Mouse (Mus musculus) heart, embryonic 14.5 days (tissue): ENCODE measurements at regions not wholly inside any gene's neighbourhood (a gene's known extent, or its start where the extent isn't known, plus 50 kb on each side); places are given as distances from the start of the nearest gene placed in this dataset.

Source experiments
- ATAC-seq: fragments of 200-750 bp; cut with Nextera tagmentation; 2 replicates; pipeline ENCODE4 v1.8.0; 2017; ENCODE audit warnings: low read depth, moderate TSS enrichment; ENCODE audit not compliant: insufficient number of reproducible peaks, insufficient read depth, low FRiP score
- H3K27ac ChIP-seq, 2 experiments: fragments of 200-500 bp in 1 of 2; fragments of 300-500 bp in 1 of 2; sonication (generic) in 1 of 2; replicated peaks in 1 of 2; 2 replicates each; pipeline ENCODE4 v1.5.1; 2012 to 2014; ENCODE audit warnings: low read depth in 2 of 2, low read length in 2 of 2, control low read depth in 1 of 2, mild to moderate bottlenecking in 1 of 2, mixed read lengths in 1 of 2; ENCODE audit not compliant: control insufficient read depth in 1 of 2, insufficient read depth in 1 of 2
- H3K27me3 ChIP-seq: fragments of 300-500 bp; sonication (generic); 2 replicates; pipeline ENCODE4 v1.6.1; 2014; ENCODE audit warnings: mild to moderate bottlenecking, low read length, control low read depth; ENCODE audit not compliant: control insufficient read depth, insufficient read depth
- H3K36me3 ChIP-seq: fragments of 300-500 bp; sonication (generic); 2 replicates; pipeline ENCODE4 v1.6.1; 2014; ENCODE audit warnings: mild to moderate bottlenecking, control low read depth, low read length, mixed read lengths; ENCODE audit not compliant: control insufficient read depth, insufficient read depth
- H3K4me1 ChIP-seq, 2 experiments: fragments of 200-500 bp in 1 of 2; fragments of 300-500 bp in 1 of 2; sonication (generic) in 1 of 2; 2 replicates each; pipeline ENCODE4 v1.6.1; 2012 to 2014; ENCODE audit warnings: low read length in 2 of 2, control low read depth in 1 of 2, mixed read lengths in 1 of 2; ENCODE audit not compliant: control insufficient read depth in 2 of 2, insufficient read depth in 2 of 2
- H3K4me2 ChIP-seq: fragments of 300-500 bp; sonication (generic); 2 replicates; pipeline ENCODE4 v1.6.1; 2014; ENCODE audit warnings: mild to moderate bottlenecking, low read length
- H3K4me3 ChIP-seq, 2 experiments: fragments of 200-500 bp in 1 of 2; fragments of 300-500 bp in 1 of 2; sonication (generic) in 1 of 2; 2 replicates each; pipeline ENCODE4 v1.5.1; 2012 to 2014; ENCODE audit warnings: low read length in 2 of 2, mild to moderate bottlenecking in 2 of 2, control low read depth in 1 of 2, low read depth in 1 of 2, moderate library complexity in 1 of 2; ENCODE audit not compliant: control insufficient read depth in 1 of 2, insufficient read depth in 1 of 2
- H3K9ac ChIP-seq: fragments of 300-500 bp; sonication (generic); 2 replicates; pipeline ENCODE4 v1.6.1; 2014; ENCODE audit warnings: mild to moderate bottlenecking, low read length
- H3K9me3 ChIP-seq: fragments of 300-500 bp; sonication (generic); 2 replicates; pipeline ENCODE4 v1.6.1; 2016; ENCODE audit warnings: low read length, control low read depth; ENCODE audit not compliant: control insufficient read depth
- WGBS: fragments of 180-500 bp; shearing (Covaris S2); extraction: QIAGEN DNeasy Blood & Tissue Kit; methylation state at CpG from one replicate; pipeline ENCODE4 v1.1.7; 2014; 5-methylcytosine and 5-hydroxymethylcytosine counted together

DNA sequence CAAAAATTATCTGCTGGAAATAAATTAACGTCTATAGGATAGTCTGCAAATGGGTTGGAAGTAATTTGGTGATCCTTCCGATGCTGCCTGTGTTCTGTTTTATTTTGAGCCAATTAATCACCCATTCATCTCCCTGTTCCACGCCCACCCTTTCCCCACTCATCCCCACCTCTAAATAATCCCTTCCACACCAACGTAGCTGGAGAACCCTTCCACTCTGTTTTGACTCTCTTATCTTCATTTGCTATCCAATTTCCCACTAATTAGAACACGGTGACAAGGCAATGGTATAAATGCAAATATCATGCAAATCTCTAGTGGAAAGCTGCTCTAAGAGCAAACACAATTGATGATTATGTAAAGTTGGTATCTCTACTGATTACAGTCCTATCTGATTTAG, 399.3 kb upstream of the Tenm3 start:
- WGBS: 60% methylated on average over 5 of the region's 5 CpGs
- Histone ChIP-seq H3K9ac (no peak overlapping the region), H3K36me3 (no peaks in the 10 kb centered on the region), H3K27ac (no peak overlapping the region), H3K4me2 (no peak overlapping the region), H3K27me3 (no peaks in the 10 kb centered on the region), H3K4me1 (no peaks in the 10 kb centered on the region), H3K9me3 (no peaks in the 10 kb centered on the region), H3K4me3 (no peak overlapping the region)
- ATAC-seq: no peak

DNA sequence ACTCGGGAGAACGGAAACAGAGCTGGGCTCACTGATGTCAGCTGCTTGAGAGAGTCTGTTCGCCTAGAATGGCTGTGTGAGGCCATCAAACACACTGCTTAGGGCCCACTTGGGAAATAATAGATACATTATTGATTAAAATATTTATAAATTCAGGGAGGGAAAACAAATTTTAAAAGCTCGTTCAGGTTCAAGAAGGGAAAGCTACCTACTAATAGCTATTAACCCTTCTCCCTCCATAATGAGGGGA, 393.0 kb upstream of the Tenm3 start:
- Histone ChIP-seq H3K4me3 (no peak overlapping the region), H3K4me2 (no peak overlapping the region), H3K9me3 (no peaks in the 10 kb centered on the region), H3K27me3 (no peaks in the 10 kb centered on the region), H3K36me3 (no peaks in the 10 kb centered on the region), H3K4me1 (no peaks in the 10 kb centered on the region), H3K9ac (no peak overlapping the region), H3K27ac (no peak overlapping the region)
- ATAC-seq: no peak
- 67% methylated on average over 4 of the region's 4 CpGs for WGBS

DNA sequence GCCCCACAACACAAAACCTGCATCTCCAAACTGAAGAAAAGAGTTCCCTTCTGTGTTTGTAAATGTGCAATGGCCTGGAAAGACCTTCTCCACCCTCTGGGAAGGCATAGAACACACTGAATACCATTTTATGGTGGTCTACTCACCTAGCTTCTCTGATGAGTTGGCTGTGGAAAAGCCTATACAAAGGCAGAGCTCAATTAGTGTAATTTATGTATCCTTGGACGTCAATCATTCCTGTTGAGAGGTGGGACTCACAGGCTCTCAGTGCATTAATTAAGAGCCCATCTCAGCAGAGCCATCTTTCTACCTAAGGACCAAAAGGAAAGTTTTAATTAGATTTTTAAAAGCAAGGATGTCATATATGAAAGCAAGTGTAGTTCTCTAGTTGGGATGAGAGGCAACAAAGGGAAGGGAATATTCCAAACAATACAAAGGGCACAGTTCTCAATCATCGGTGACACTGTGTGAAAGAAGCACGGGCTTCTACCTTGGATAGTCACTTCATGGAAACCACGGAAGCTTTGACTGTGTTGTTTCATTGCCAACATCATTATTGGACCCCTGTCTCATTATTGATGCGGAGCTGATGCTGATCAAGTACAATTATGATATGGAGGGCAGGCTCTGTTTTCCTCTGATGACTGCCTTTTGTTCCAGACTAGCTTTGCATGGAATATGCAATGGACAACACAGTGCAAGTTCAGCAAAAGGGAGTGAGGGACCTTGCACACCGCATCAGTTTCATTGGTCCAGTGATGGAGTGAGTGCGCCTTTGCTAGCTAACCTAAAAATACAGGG, 392.5 kb upstream of the Tenm3 start:
- no peak for ATAC-seq
- WGBS: 86% methylated on average over 7 of the region's 7 CpGs
- H3K4me2 ChIP-seq: no peak overlapping the region
- no peaks in the 10 kb centered on the region for H3K9me3 ChIP-seq
- no peaks in the 10 kb centered on the region for H3K27me3 ChIP-seq
- no peaks in the 10 kb centered on the region for H3K36me3 ChIP-seq
- H3K27ac ChIP-seq: no peak overlapping the region
- no peak overlapping the region for H3K9ac ChIP-seq
- H3K4me1 ChIP-seq: no peaks in the 10 kb centered on the region
- no peak overlapping the region for H3K4me3 ChIP-seq

DNA sequence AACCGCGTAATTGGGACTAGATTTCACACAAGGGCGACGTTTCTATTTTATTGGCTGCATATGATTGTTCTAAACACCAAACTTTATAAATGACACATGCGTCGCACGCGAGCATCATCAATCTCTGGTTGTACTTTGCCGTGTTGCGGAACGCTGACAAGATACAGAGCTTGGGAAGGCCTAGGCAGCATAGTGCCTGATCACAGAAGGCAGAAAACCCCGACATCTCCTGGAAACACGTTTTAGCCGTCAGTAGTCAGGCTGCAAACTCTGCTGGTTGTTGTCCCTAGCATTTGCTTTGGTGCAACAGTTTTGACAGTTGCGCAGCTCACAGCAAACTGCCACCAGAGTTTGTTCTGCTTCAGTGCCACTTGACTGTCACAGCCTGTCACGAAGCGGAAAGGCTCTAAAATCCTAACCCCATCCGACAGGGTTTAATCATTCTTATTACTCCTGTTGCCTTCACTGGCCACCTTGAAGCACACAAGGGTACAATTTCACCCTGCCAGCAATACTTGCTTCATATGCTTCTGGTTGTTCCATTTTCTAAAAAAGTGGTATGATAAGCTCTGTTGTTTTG, 380.2 kb upstream of the Tenm3 start:
- H3K27ac ChIP-seq: no peak overlapping the region
- no peak for ATAC-seq
- WGBS: 79% methylated on average over 18 of the region's 18 CpGs

DNA sequence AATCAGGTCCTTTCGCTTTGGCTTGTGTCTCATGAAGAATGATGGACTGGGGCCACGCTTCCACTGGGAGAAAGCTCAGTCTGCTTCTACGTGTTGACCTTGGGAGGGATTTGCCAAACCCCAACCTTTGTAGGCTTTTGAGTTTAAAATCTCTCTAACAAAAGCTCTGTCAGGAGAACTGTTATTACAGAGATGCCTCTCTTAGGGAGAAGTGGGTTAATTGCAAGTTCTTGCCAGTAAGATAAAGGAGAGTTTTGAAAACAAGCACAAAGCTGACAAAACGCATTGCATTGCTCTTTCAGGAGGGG, 351.5 kb upstream of the Tenm3 start:
- H3K27ac ChIP-seq: no peak overlapping the region
- no peaks in the 10 kb centered on the region for H3K27me3 ChIP-seq
- H3K36me3 ChIP-seq: no peaks in the 10 kb centered on the region
- no peak for ATAC-seq
- H3K9me3 ChIP-seq: no peaks in the 10 kb centered on the region
- no peak overlapping the region for H3K4me2 ChIP-seq
- no peak overlapping the region for H3K9ac ChIP-seq
- H3K4me1 ChIP-seq: no peaks in the 10 kb centered on the region
- no peak overlapping the region for H3K4me3 ChIP-seq
- 73% methylated on average over 4 of the region's 4 CpGs for WGBS

More for the DNA sequence above, 380.2 kb upstream of the Tenm3 start:
- no peak overlapping the region for H3K9ac ChIP-seq
- H3K27me3 ChIP-seq: no peaks in the 10 kb centered on the region
- H3K4me2 ChIP-seq: no peak overlapping the region
- no peaks in the 10 kb centered on the region for H3K36me3 ChIP-seq
- H3K9me3 ChIP-seq: no peaks in the 10 kb centered on the region
- no peak overlapping the region for H3K4me3 ChIP-seq
- no peaks in the 10 kb centered on the region for H3K4me1 ChIP-seq

DNA sequence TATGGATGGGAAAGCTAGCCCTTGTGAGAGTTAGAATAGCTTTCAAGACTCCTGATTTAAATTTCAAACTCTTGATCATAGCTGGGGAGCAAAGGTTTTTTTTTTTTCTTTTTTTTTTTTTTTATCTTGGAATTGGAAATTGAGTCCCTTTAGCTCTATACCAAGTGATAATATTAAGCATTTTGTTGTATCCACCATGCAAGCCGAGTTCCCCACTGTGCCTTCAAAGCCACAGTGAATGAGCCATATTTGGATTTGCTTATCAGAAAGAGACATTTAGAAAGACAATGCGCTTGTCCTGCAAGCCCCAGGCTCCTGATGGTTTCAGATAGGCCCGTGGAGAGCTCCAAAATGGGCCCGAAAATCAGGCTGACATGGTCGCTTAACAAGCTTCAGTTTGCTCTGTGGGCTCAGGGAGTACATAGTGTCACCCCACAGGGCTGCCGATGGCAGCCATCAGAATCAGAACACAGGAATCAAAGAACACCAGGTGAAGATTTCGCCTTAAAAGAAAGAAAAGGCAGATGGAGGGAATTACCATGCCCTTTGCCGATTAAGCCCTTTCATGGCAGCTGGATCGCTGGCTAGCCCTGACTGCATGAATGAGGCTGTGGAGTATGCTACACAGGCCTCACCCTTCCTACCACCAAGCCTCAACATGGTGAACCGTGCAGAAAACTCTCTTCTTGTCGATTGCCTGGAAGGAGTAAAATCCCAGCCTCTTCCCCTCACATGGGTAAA, 351.0 kb upstream of the Tenm3 start:
- no peak overlapping the region for H3K9ac ChIP-seq
- no peaks in the 10 kb centered on the region for H3K36me3 ChIP-seq
- H3K27me3 ChIP-seq: no peaks in the 10 kb centered on the region
- no peak overlapping the region for H3K4me3 ChIP-seq
- no peaks in the 10 kb centered on the region for H3K4me1 ChIP-seq
- no peaks in the 10 kb centered on the region for H3K9me3 ChIP-seq
- no peak overlapping the region for H3K27ac ChIP-seq
- 61% methylated on average over 11 of the region's 11 CpGs for WGBS
- ATAC-seq: no peak
- H3K4me2 ChIP-seq: no peak overlapping the region

DNA sequence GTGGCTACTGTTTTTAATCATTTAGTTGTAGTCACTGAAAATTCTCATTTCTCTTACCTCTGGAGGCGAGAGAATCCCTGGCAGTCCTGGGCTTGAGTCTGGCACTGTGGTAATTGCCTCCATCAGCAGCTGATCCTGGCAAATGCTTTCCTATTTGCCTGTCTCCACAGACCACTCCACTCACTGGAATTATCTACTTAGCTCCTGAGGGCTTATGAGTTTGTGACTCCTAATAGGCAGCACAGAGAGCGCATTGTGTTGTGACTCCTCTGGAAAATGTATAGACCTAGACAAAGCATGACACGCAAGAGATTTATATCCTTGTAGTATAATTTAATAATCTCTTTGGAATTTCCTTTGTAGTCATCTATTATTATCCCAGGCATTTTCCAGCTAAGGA, 343.1 kb upstream of the Tenm3 start:
- no peak overlapping the region for H3K4me2 ChIP-seq
- WGBS: 73% methylated on average over 3 of the region's 3 CpGs
- no peak overlapping the region for H3K27ac ChIP-seq
- H3K9ac ChIP-seq: no peak overlapping the region
- no peaks in the 10 kb centered on the region for H3K9me3 ChIP-seq
- no peaks in the 10 kb centered on the region for H3K27me3 ChIP-seq
- ATAC-seq: no peak
- H3K4me1 ChIP-seq: no peaks in the 10 kb centered on the region
- H3K36me3 ChIP-seq: no peaks in the 10 kb centered on the region
- H3K4me3 ChIP-seq: no peak overlapping the region
